Comparison of ENCODE assay signal across 24 mouse cellular contexts in genomic region chr10:123753996-123754395, GRCm38 (mm10).
DNase-seq lines count a peak whose midpoint lies in the region; ATAC-seq and TF ChIP-seq lines count a peak whose summit lies in the region.
"Had no signal": no experiment of that assay in that cellular context is flagged by ENCODE, and none has a peak within 500 bp of the region (broad histone marks: within the 10 kb centered on the region; RNA-seq: fewer than 3 reads in every experiment).

No protein-coding gene starts in this region.

- no peaks in the 10 kb centered on the region for H3K36me3 ChIP-seq in forebrain, postnatal 0 days (ENCODE audit: insufficient read depth)
- no peaks in the 10 kb centered on the region for H3K36me3 ChIP-seq in forebrain, embryonic 13.5 days (ENCODE audit: poor library complexity, severe bottlenecking)
- no peaks in the 10 kb centered on the region for H3K36me3 ChIP-seq in hindbrain, postnatal 0 days (ENCODE audit: insufficient read depth, low read length)
- H3K36me3 ChIP-seq in hindbrain, embryonic 14.5 days (replicated peaks; ENCODE audit: control insufficient read depth, insufficient read depth) = no peaks in the 10 kb centered on the region
- no peaks in the 10 kb centered on the region for H3K36me3 ChIP-seq in midbrain, postnatal 0 days (ENCODE audit: insufficient read depth, low read length)
- H3K36me3 ChIP-seq in midbrain, embryonic 15.5 days (replicated peaks) = no peaks in the 10 kb centered on the region
- H3K36me3 ChIP-seq: embryonic facial prominence, embryonic 10.5 days; embryonic facial prominence, embryonic 12.5 days; G1E had no signal

- no peak overlapping the region for H3K27ac ChIP-seq in forebrain, postnatal 0 days (ENCODE audit: low read depth, low read length)
- H3K27ac ChIP-seq in forebrain, embryonic 13.5 days = no peak overlapping the region
- H3K27ac ChIP-seq in hindbrain, postnatal 0 days = no peak overlapping the region
- H3K27ac ChIP-seq in hindbrain, embryonic 14.5 days = no peak overlapping the region
- H3K27ac ChIP-seq in midbrain, postnatal 0 days (ENCODE audit: low read depth, low read length) = no peak overlapping the region
- no peak overlapping the region for H3K27ac ChIP-seq in midbrain, embryonic 15.5 days
- H3K27ac ChIP-seq: embryonic facial prominence, embryonic 10.5 days; embryonic facial prominence, embryonic 12.5 days had no signal

- H3K9me3 ChIP-seq in forebrain, postnatal 0 days (ENCODE audit: low read length) = no peaks in the 10 kb centered on the region
- no peaks in the 10 kb centered on the region for H3K9me3 ChIP-seq in forebrain, embryonic 13.5 days (replicated peaks)
- H3K9me3 ChIP-seq in hindbrain, postnatal 0 days (ENCODE audit: low read length) = no peaks in the 10 kb centered on the region
- no peaks in the 10 kb centered on the region for H3K9me3 ChIP-seq in hindbrain, embryonic 14.5 days (ENCODE audit: control insufficient read depth, low read length)
- H3K9me3 ChIP-seq in midbrain, postnatal 0 days (ENCODE audit: low read length) = no peaks in the 10 kb centered on the region
- no peaks in the 10 kb centered on the region for H3K9me3 ChIP-seq in midbrain, embryonic 15.5 days
- H3K9me3 ChIP-seq: embryonic facial prominence, embryonic 10.5 days; embryonic facial prominence, embryonic 12.5 days had no signal

- no peak for DNase-seq in forebrain, postnatal 0 days
- DNase-seq in hindbrain, postnatal 0 days (ENCODE audit: low spot score) = peak; percentile 17
- no peak for DNase-seq in hindbrain, embryonic 14.5 days (ENCODE audit: low spot score)
- peak; percentile 15 for DNase-seq in midbrain, postnatal 0 days (ENCODE audit: low spot score)
- DNase-seq: adrenal gland, adult 8-10 months; adrenal gland, postnatal 14 days; adrenal gland, postnatal 36 days; B cell, adult 2 months; cerebellum, adult 11-12 months; cerebellum, adult 2 months; cerebellum, adult 9-10 months; cerebellum, postnatal 10 days; cerebellum, postnatal 25 days had no signal

- no peak overlapping the region for H3K9ac ChIP-seq in forebrain, postnatal 0 days
- no peak overlapping the region for H3K9ac ChIP-seq in forebrain, embryonic 13.5 days
- no peak overlapping the region for H3K9ac ChIP-seq in hindbrain, postnatal 0 days (replicated peaks; ENCODE audit: low read length)
- no peak overlapping the region for H3K9ac ChIP-seq in hindbrain, embryonic 14.5 days
- no peak overlapping the region for H3K9ac ChIP-seq in midbrain, postnatal 0 days (replicated peaks; ENCODE audit: low read length, poor library complexity, severe bottlenecking)
- H3K9ac ChIP-seq in midbrain, embryonic 15.5 days = no peak overlapping the region
- H3K9ac ChIP-seq: embryonic facial prominence, embryonic 12.5 days had no signal

- H3K27me3 ChIP-seq in forebrain, postnatal 0 days (ENCODE audit: insufficient read depth, low read length) = no peaks in the 10 kb centered on the region
- H3K27me3 ChIP-seq in forebrain, embryonic 13.5 days = no peaks in the 10 kb centered on the region
- H3K27me3 ChIP-seq in hindbrain, postnatal 0 days (ENCODE audit: insufficient read depth, low read length) = no peaks in the 10 kb centered on the region
- no peaks in the 10 kb centered on the region for H3K27me3 ChIP-seq in hindbrain, embryonic 14.5 days (ENCODE audit: control insufficient read depth, insufficient read depth, low read length)
- no peaks in the 10 kb centered on the region for H3K27me3 ChIP-seq in midbrain, postnatal 0 days (ENCODE audit: insufficient read depth, low read length)
- no peaks in the 10 kb centered on the region for H3K27me3 ChIP-seq in midbrain, embryonic 15.5 days (replicated peaks)
- H3K27me3 ChIP-seq: CH12.LX; embryonic facial prominence, embryonic 12.5 days; Patski had no signal

- 80% methylated on average over 4 of the region's 4 CpGs for WGBS in forebrain, postnatal 0 days
- 94% methylated on average over 4 of the region's 4 CpGs for WGBS in forebrain, embryonic 13.5 days
- 83% methylated on average over 4 of the region's 4 CpGs for WGBS in hindbrain, postnatal 0 days
- 79% methylated on average over 4 of the region's 4 CpGs for WGBS in hindbrain, embryonic 14.5 days
- WGBS in midbrain, postnatal 0 days = 78% methylated on average over 4 of the region's 4 CpGs
- 76% methylated on average over 4 of the region's 4 CpGs for WGBS in midbrain, embryonic 15.5 days

- ATAC-seq in forebrain, postnatal 0 days = no peak
- no peak for ATAC-seq in forebrain, embryonic 13.5 days
- no peak for ATAC-seq in hindbrain, postnatal 0 days
- no peak for ATAC-seq in hindbrain, embryonic 14.5 days (ENCODE audit: low FRiP score)
- no peak for ATAC-seq in midbrain, postnatal 0 days (ENCODE audit: low FRiP score)
- no peak for ATAC-seq in midbrain, embryonic 15.5 days (replicated peaks)
- ATAC-seq: activated CD4-positive, CD25-positive, alpha-beta regulatory T cell, adult 4 months; CD4-positive, CD25-positive, alpha-beta regulatory T cell, adult 4 months; forebrain, embryonic 14.5 days; forebrain, embryonic 16.5 days; Patski had no signal

- H3K4me3 ChIP-seq in forebrain, postnatal 0 days (ENCODE audit: low read depth, low read length) = no peak overlapping the region
- H3K4me3 ChIP-seq in forebrain, embryonic 13.5 days = no peak overlapping the region
- H3K4me3 ChIP-seq in hindbrain, postnatal 0 days (ENCODE audit: low read length) = no peak overlapping the region
- H3K4me3 ChIP-seq in hindbrain, embryonic 14.5 days (replicated peaks; ENCODE audit: low read length) = no peak overlapping the region
- no peak overlapping the region for H3K4me3 ChIP-seq in midbrain, postnatal 0 days (ENCODE audit: low read depth, low read length)
- H3K4me3 ChIP-seq in midbrain, embryonic 15.5 days = no peak overlapping the region
- H3K4me3 ChIP-seq: embryonic facial prominence, embryonic 10.5 days; embryonic facial prominence, embryonic 12.5 days had no signal

- no peak overlapping the region for H3K4me2 ChIP-seq in forebrain, postnatal 0 days (ENCODE audit: low read depth)
- H3K4me2 ChIP-seq in forebrain, embryonic 13.5 days = no peak overlapping the region
- H3K4me2 ChIP-seq in hindbrain, postnatal 0 days (ENCODE audit: low read depth, low read length) = no peak overlapping the region
- H3K4me2 ChIP-seq in hindbrain, embryonic 14.5 days (replicated peaks) = no peak overlapping the region
- H3K4me2 ChIP-seq in midbrain, postnatal 0 days (ENCODE audit: low read depth, low read length, poor library complexity, severe bottlenecking) = no peak overlapping the region
- H3K4me2 ChIP-seq in midbrain, embryonic 15.5 days = no peak overlapping the region
- H3K4me2 ChIP-seq: embryonic facial prominence, embryonic 12.5 days had no signal

- peak; percentile 26; the same call in 1 of the 2 replicates for TF ChIP-seq CTCF in forebrain, postnatal 0 days (IDR thresholded peaks at IDR 0.05; ENCODE audit: low read depth)
- peak; percentile 36; the same call in 1 of the 2 replicates for TF ChIP-seq CTCF in hindbrain, postnatal 0 days (IDR thresholded peaks at IDR 0.05; ENCODE audit: low read depth)
- peak; percentile 51 for TF ChIP-seq CTCF in midbrain, postnatal 0 days (IDR thresholded peaks at IDR 0.05)

- no peaks in the 10 kb centered on the region for H3K4me1 ChIP-seq in forebrain, postnatal 0 days (ENCODE audit: insufficient read depth)
- H3K4me1 ChIP-seq in forebrain, embryonic 13.5 days = peaks cover 5% of the 10 kb centered on the region
- no peaks in the 10 kb centered on the region for H3K4me1 ChIP-seq in hindbrain, postnatal 0 days (ENCODE audit: insufficient read depth, low read length)
- H3K4me1 ChIP-seq in hindbrain, embryonic 14.5 days (replicated peaks; ENCODE audit: control insufficient read depth, insufficient read depth, low read length) = no peaks in the 10 kb centered on the region
- H3K4me1 ChIP-seq in midbrain, postnatal 0 days (ENCODE audit: insufficient read depth, low read length) = no peaks in the 10 kb centered on the region
- no peaks in the 10 kb centered on the region for H3K4me1 ChIP-seq in midbrain, embryonic 15.5 days
- H3K4me1 ChIP-seq: embryonic facial prominence, embryonic 10.5 days; embryonic facial prominence, embryonic 12.5 days had no signal

Comparison
In these comparisons a context has a peak if more than half of its experiments do, and no peak if none do; other contexts are left out.
1. DNase-seq: peak in hindbrain, postnatal 0 days (single experiment) and midbrain, postnatal 0 days (single experiment); none in forebrain, postnatal 0 days (single experiment) and hindbrain, embryonic 14.5 days (single experiment).
2. Peak in every context shown above with its lines, with median percentiles within 50 percentile points of each other: CTCF ChIP-seq.